Mouse (Mus musculus) kidney, embryonic 16.5 days (tissue): ENCODE data around the gene Lrrn2. TPM values are rescaled to one million over a fixed set of nuclear protein-coding genes. Genes with fewer than 3 reads are reported as not detected.

ENCODE experiments used
- ATAC-seq: fragments of 200-750 bp; cut with Nextera tagmentation; 2 replicates; pipeline ENCODE4 v1.8.0; 2017; ENCODE audit warnings: moderate TSS enrichment; ENCODE audit not compliant: low FRiP score, low TSS enrichment
- H3K27ac ChIP-seq: fragments of 300-500 bp; sonication (generic); 2 replicates; pipeline ENCODE4 v1.5.1; 2014; ENCODE audit warnings: low read length
- H3K27me3 ChIP-seq: fragments of 300-500 bp; sonication (generic); 2 replicates; pipeline ENCODE4 v1.6.1; 2014; ENCODE audit warnings: low read length, control low read depth, mixed read lengths; ENCODE audit not compliant: insufficient read depth
- H3K36me3 ChIP-seq: fragments of 300-500 bp; sonication (generic); 2 replicates; pipeline ENCODE4 v1.6.1; 2014; ENCODE audit warnings: low read length, control low read depth, mixed read lengths; ENCODE audit not compliant: insufficient read depth
- H3K4me1 ChIP-seq: fragments of 300-500 bp; sonication (generic); 2 replicates; pipeline ENCODE4 v1.6.1; 2014; ENCODE audit warnings: low read length, control low read depth, mixed read lengths; ENCODE audit not compliant: insufficient read depth
- H3K4me2 ChIP-seq: fragments of 300-500 bp; sonication (generic); replicated peaks from 2 replicates; pipeline ENCODE4 v1.6.1; 2014; ENCODE audit warnings: low read depth, low read length
- H3K4me3 ChIP-seq: fragments of 300-500 bp; sonication (generic); 2 replicates; pipeline ENCODE4 v1.5.1; 2014; ENCODE audit warnings: mild to moderate bottlenecking, low read length
- H3K9ac ChIP-seq: fragments of 300-500 bp; sonication (generic); replicated peaks from 2 replicates; pipeline ENCODE4 v1.6.1; 2014; ENCODE audit warnings: low read length
- H3K9me3 ChIP-seq: fragments of 300-500 bp; sonication (generic); 2 replicates; pipeline ENCODE4 v1.6.1; 2016; ENCODE audit warnings: low read length, control low read depth
- WGBS: fragments of 180-500 bp; shearing (Covaris S2); extraction: QIAGEN DNeasy Blood & Tissue Kit; methylation state at CpG from one replicate; pipeline ENCODE4 v1.1.7; 2014; 5-methylcytosine and 5-hydroxymethylcytosine counted together
- polyA plus RNA-seq: library from polyadenylated mRNA; unstranded; fragments of >200 nt; fragmentation: Nextera tagmentation; extraction: Ambion mirVana; gene quantifications from 2 replicates; pipeline ENCODE4 v1.2.1, GENCODE M21; 2015

The Lrrn2 gene
- polyA plus RNA-seq, 1 experiment from 2014 or later, result 5.2 TPM

- peaks cover 59% of the 10 kb centered on the region for H3K27me3 ChIP-seq
- ATAC-seq, result peak; percentile 57
- no peaks in the 10 kb centered on the region for H3K9me3 ChIP-seq
- no peaks in the 10 kb centered on the region for H3K36me3 ChIP-seq
- H3K27ac ChIP-seq, result no peak overlapping the region
- H3K4me1 ChIP-seq, result peaks cover 12% of the 10 kb centered on the region
- H3K4me3 ChIP-seq, result peak overlapping the region; percentile 48
- peak overlapping the region; percentile 97 for H3K4me2 ChIP-seq
- 1% methylated on average over 28 of the region's 28 CpGs for WGBS
- peak overlapping the region; percentile 63 for H3K9ac ChIP-seq
These were observed 1.1 kb downstream of the Lrrn2 start for GRCm38 (mm10) chr1:132881041-132881761.

GRCm38 (mm10) chr1:132881836-132882235 is 1.8 kb downstream of the Lrrn2 start:
- H3K36me3 ChIP-seq, result no peaks in the 10 kb centered on the region
- peaks cover 59% of the 10 kb centered on the region for H3K27me3 ChIP-seq
- 45% methylated on average over 9 of the region's 9 CpGs for WGBS
- peak overlapping the region; percentile 97; the same call in 1 of the 2 replicates for H3K4me2 ChIP-seq
- no peak for ATAC-seq
- H3K4me1 ChIP-seq, result peaks cover 12% of the 10 kb centered on the region
- no peaks in the 10 kb centered on the region for H3K9me3 ChIP-seq
- peak overlapping the region; percentile 48; the same call in 1 of the 2 replicates for H3K4me3 ChIP-seq
- H3K9ac ChIP-seq, result no peak overlapping the region
- no peak overlapping the region for H3K27ac ChIP-seq

GRCm38 (mm10) chr1:132885701-132886100 is 5.6 kb downstream of the Lrrn2 start:
- Histone ChIP-seq H3K4me3 (no peak overlapping the region), H3K27me3 (peaks cover 25% of the 10 kb centered on the region)
- 37% methylated on average over 4 of the region's 4 CpGs for WGBS

GRCm38 (mm10) chr1:132886626-132887025 is 6.6 kb downstream of the Lrrn2 start:
- no peak overlapping the region for H3K4me3 ChIP-seq
- no peak overlapping the region for H3K27ac ChIP-seq
- no peaks in the 10 kb centered on the region for H3K9me3 ChIP-seq
- WGBS, result 46% methylated on average over 4 of the region's 4 CpGs
- no peaks in the 10 kb centered on the region for H3K36me3 ChIP-seq
- ATAC-seq, result no peak
- no peak overlapping the region for H3K4me2 ChIP-seq
- H3K4me1 ChIP-seq, result peaks cover 1% of the 10 kb centered on the region; the same call in 1 of the 2 replicates
- no peak overlapping the region for H3K9ac ChIP-seq
- H3K27me3 ChIP-seq, result peaks cover 16% of the 10 kb centered on the region

More at GRCm38 (mm10) chr1:132885701-132886100, 5.6 kb downstream of the Lrrn2 start:
- Histone ChIP-seq H3K9me3 (no peaks in the 10 kb centered on the region), H3K27ac (no peak overlapping the region), H3K4me1 (peaks cover 10% of the 10 kb centered on the region), H3K4me2 (no peak overlapping the region), H3K36me3 (no peaks in the 10 kb centered on the region), H3K9ac (no peak overlapping the region)
- ATAC-seq, result no peak

- Histone ChIP-seq H3K27ac (no peak overlapping the region), H3K4me2 (no peak overlapping the region), H3K27me3 (no peaks in the 10 kb centered on the region), H3K4me1 (peaks cover 8% of the 10 kb centered on the region), H3K36me3 (no peaks in the 10 kb centered on the region), H3K9me3 (no peaks in the 10 kb centered on the region), H3K9ac (no peak overlapping the region), H3K4me3 (no peak overlapping the region)
- no peak for ATAC-seq
- 87% methylated on average over 4 of the region's 4 CpGs for WGBS
These were observed 8.7 kb downstream of the Lrrn2 start for GRCm38 (mm10) chr1:132888811-132889210.

- no peak overlapping the region for H3K4me2 ChIP-seq
- no peak overlapping the region for H3K4me3 ChIP-seq
- no peak overlapping the region for H3K27ac ChIP-seq
- no peaks in the 10 kb centered on the region for H3K36me3 ChIP-seq
- H3K4me1 ChIP-seq, result peaks cover 9% of the 10 kb centered on the region
- ATAC-seq, result no peak
- H3K9ac ChIP-seq, result no peak overlapping the region
- H3K9me3 ChIP-seq, result no peaks in the 10 kb centered on the region
- WGBS, result 67% methylated on average over 11 of the region's 11 CpGs
- no peaks in the 10 kb centered on the region for H3K27me3 ChIP-seq
These were observed 10.2 kb downstream of the Lrrn2 start for GRCm38 (mm10) chr1:132890161-132890794.

- 76% methylated on average over 2 of the region's 2 CpGs for WGBS
- Histone ChIP-seq H3K4me2 (no peak overlapping the region), H3K9ac (no peak overlapping the region), H3K27ac (no peak overlapping the region), H3K27me3 (no peaks in the 10 kb centered on the region), H3K9me3 (no peaks in the 10 kb centered on the region), H3K4me3 (no peak overlapping the region), H3K4me1 (peaks cover 9% of the 10 kb centered on the region), H3K36me3 (no peaks in the 10 kb centered on the region)
- ATAC-seq, result no peak
These were observed 12.0 kb downstream of the Lrrn2 start for GRCm38 (mm10) chr1:132892065-132892464.

- Histone ChIP-seq H3K4me1 (peaks cover 9% of the 10 kb centered on the region), H3K4me2 (no peak overlapping the region), H3K9ac (no peak overlapping the region), H3K36me3 (no peaks in the 10 kb centered on the region), H3K4me3 (no peak overlapping the region), H3K27ac (no peak overlapping the region), H3K27me3 (no peaks in the 10 kb centered on the region), H3K9me3 (no peaks in the 10 kb centered on the region)
- 37% methylated on average over 17 of the region's 17 CpGs for WGBS
- peak; percentile 82 for ATAC-seq
These were observed 13.4 kb downstream of the Lrrn2 start for GRCm38 (mm10) chr1:132893311-132894077.

GRCm38 (mm10) chr1:132899029-132899428 is 19.0 kb downstream of the Lrrn2 start:
- H3K4me1 ChIP-seq, result no peaks in the 10 kb centered on the region
- no peak overlapping the region for H3K4me2 ChIP-seq
- 91% methylated on average over 5 of the region's 6 CpGs for WGBS
- ATAC-seq, result no peak
- no peak overlapping the region for H3K9ac ChIP-seq
- H3K9me3 ChIP-seq, result no peaks in the 10 kb centered on the region
- no peak overlapping the region for H3K27ac ChIP-seq
- no peaks in the 10 kb centered on the region for H3K36me3 ChIP-seq
- no peak overlapping the region for H3K4me3 ChIP-seq
- no peaks in the 10 kb centered on the region for H3K27me3 ChIP-seq
